Mouse (Mus musculus) kidney, adult 2 months (tissue): Measurements from ENCODE around the gene Doc2a.

ENCODE experiments used
- CTCF ChIP-seq: fragments of 200-500 bp; conservative IDR thresholded peaks from 2 replicates; pipeline ENCODE4 v1.5.1; 2011; ENCODE audit warnings: low read depth, mild to moderate bottlenecking, control low read depth, low read length, moderate library complexity, mixed read lengths; ENCODE audit not compliant: insufficient read depth, insufficient read length
- POLR2A ChIP-seq: fragments of 200-500 bp; IDR thresholded peaks from one replicate; pipeline ENCODE4 v1.6.1; 2011; ENCODE audit warnings: low read depth, low read length, control low read depth

- TF ChIP-seq POLR2A: no peak
- TF ChIP-seq CTCF: no peak
These were observed 31.4 kb upstream of the Doc2a start for GRCm38 (mm10) chr7:126815726-126816222.
